Mouse (Mus musculus): ENCODE data around the gene Rab30. TPM values are rescaled to one million over a fixed set of nuclear protein-coding genes. Genes with fewer than 3 reads are reported as not detected.

Gene Rab30
- polyA plus RNA-seq, 2 experiments: 1.9 to 6.8 TPM

DNA sequence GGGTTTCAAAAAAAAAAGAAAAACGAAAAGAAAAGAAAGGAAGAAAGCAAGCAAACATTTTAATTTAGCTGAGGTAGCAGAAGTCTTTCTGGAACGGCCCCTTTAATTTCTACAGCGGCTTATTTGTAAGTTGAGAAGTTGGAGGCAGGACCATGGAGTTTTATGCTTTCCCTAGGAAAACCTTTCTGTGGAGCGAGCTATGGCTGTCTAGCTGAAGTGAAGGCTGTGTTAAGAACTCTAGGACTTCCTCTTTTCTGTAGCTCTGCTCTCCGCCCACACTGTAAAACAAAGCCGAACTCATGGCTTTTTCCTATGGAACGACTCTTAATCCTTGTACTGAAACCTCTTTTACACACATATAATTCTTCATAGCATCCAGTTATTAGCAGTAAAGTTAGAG lies 135.1 kb downstream of the Rab30 start:
- H3K9ac ChIP-seq (replicated peaks): peak overlapping the region; percentile 94
- DNase-seq (ENCODE audit: low read depth in 3 of 3, low spot score in 3 of 3): no peak
- peak overlapping the region; percentile 44 to 85 for H3K4me3 ChIP-seq (ENCODE audit: insufficient read depth in 1 of 2, low read depth in 2 of 2, low read length in 2 of 2)
- H3K9me3 ChIP-seq (ENCODE audit: control insufficient read depth, low read length): no peaks in the 10 kb centered on the region
- no peaks in the 10 kb centered on the region; the same call in 1 of the 2 replicates for H3K36me3 ChIP-seq (replicated peaks; ENCODE audit: control insufficient read depth, insufficient read depth, low read depth)
- WGBS (ENCODE audit: insufficient replicate concordance): 8% methylated on average over 7 of the region's 7 CpGs
- H3K27ac ChIP-seq: peak overlapping the region; percentile 19
- no peaks in the 10 kb centered on the region for H3K27me3 ChIP-seq (ENCODE audit: control insufficient read depth, insufficient read depth, low read length)
- H3K4me1 ChIP-seq (replicated peaks; ENCODE audit: control insufficient read depth in 2 of 2, insufficient read depth in 2 of 2, low read length in 1 of 2): peaks cover 35 to 37% of the 10 kb centered on the region in 2 experiments
- ATAC-seq (ENCODE audit: insufficient read depth): no peak
- peak overlapping the region; percentile 96 for H3K4me2 ChIP-seq (ENCODE audit: low read depth)
- TF ChIP-seq CTCF (IDR thresholded peaks at IDR 0.05; ENCODE audit: low read depth) (no peak), EP300 (IDR thresholded peaks at IDR 0.05; ENCODE audit: low read depth) (no peak)

DNA sequence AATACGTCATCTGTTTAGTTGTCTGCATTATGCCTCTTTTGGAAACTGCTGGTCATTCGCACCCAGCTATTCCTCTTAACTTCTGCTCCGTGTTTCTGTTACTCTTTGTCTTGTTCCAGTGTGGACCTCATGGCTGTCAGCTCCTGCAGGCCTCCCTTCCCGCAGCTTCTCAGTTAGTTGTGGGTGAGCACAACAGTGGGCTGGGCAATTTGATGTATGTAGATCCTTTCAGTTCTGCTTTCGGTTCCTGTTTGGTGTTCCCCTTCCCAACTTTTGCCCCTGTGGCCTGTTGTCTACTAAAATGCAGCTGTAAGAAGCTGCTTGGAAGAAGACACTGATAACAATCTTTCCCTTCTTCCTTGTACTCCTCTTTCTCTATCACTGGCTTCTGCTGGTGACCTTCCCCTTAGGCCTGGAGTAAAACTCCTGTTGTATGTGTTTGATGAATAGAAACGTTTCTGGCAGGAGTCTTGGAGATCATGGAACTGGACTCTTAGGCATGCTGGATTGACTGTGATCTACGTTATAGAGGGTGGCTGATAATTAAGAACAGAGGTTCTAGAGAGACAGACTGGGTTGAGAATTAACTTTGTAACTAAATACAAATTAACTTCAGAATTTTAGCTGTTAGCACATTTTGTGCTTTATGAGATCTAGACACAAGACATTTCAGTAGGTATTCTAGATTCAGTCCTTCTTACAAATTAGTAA lies 137.3 kb downstream of the Rab30 start:
- Histone ChIP-seq H3K4me1 (replicated peaks; ENCODE audit: control insufficient read depth in 2 of 2, insufficient read depth in 2 of 2, low read length in 1 of 2) (peaks cover 35 to 45% of the 10 kb centered on the region in 2 experiments), H3K36me3 (replicated peaks; ENCODE audit: control insufficient read depth, insufficient read depth, low read depth) (no peaks in the 10 kb centered on the region; the same call in 1 of the 2 replicates), H3K9ac (replicated peaks) (0 out of 2 replicates have a peak overlapping the region, but pooled peaks have one; percentile 25), H3K4me3 (ENCODE audit: insufficient read depth in 1 of 2, low read depth in 2 of 2, low read length in 2 of 2) (no peak overlapping the region), H3K27ac (no peak overlapping the region), H3K4me2 (ENCODE audit: low read depth) (peak overlapping the region; percentile 96), H3K9me3 (ENCODE audit: control insufficient read depth, low read length) (no peaks in the 10 kb centered on the region), H3K27me3 (ENCODE audit: control insufficient read depth, insufficient read depth, low read length) (no peaks in the 10 kb centered on the region)
- TF ChIP-seq CTCF (IDR thresholded peaks at IDR 0.05; ENCODE audit: low read depth): no peak
- TF ChIP-seq EP300 (IDR thresholded peaks at IDR 0.05; ENCODE audit: low read depth): no peak
- ATAC-seq (ENCODE audit: insufficient read depth) (no peak), DNase-seq (ENCODE audit: low read depth in 3 of 3, low spot score in 3 of 3) (no peak)
- 36% methylated on average over 7 of the region's 7 CpGs for WGBS (ENCODE audit: insufficient replicate concordance)

DNA sequence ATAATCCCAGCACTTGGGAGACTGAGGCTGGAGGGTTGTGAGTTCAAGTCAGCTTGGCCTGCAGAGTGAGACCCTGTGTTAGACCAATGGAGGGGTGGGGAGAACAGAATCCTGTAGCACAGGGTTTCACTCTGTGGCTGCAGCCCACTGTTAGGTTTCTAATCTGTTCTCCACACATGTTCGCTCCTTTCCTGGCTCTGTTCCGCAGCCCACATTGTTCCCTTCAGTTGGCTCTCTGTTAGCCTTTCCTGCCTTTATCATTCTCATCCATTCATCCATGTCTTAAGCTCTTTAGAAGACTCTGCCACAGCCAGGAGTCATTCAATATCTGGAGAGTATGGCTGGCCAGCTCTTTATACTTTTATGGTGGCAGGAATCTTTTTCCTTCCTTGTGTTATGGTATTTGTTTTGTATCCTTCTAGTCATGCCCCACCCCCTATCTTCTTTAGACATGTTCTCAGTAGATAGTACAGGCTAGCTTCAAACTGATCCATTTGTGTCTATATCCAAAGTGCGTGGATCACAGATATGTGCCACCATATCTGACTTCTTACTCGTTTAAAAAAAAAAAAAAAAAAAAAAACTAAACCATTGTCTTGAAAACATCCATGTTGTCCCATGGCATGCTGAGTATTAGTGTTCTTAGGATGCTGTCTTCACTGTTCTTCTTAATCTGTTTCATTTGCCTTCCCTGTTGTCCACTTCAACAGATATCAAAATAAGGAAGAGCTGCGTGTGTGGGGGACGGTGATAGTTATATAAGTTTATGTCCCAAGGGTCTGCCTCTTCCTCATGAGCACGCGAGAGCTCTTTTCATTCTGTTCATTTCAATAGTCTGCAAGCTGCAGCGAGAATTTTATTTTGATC lies 142.7 kb downstream of the Rab30 start:
- H3K4me2 ChIP-seq (ENCODE audit: low read depth): peak overlapping the region; percentile 59
- no peaks in the 10 kb centered on the region for H3K9me3 ChIP-seq (ENCODE audit: control insufficient read depth, low read length)
- H3K4me1 ChIP-seq (replicated peaks; ENCODE audit: control insufficient read depth in 2 of 2, insufficient read depth in 2 of 2, low read length in 1 of 2): peaks cover 49 to 58% of the 10 kb centered on the region in 2 experiments
- no peaks in the 10 kb centered on the region; the same call in 1 of the 2 replicates for H3K36me3 ChIP-seq (replicated peaks; ENCODE audit: control insufficient read depth, insufficient read depth, low read depth)
- TF ChIP-seq CTCF (IDR thresholded peaks at IDR 0.05; ENCODE audit: low read depth) (no peak), EP300 (IDR thresholded peaks at IDR 0.05; ENCODE audit: low read depth) (peak; percentile 78)
- no peaks in the 10 kb centered on the region for H3K27me3 ChIP-seq (ENCODE audit: control insufficient read depth, insufficient read depth, low read length)
- DNase-seq (ENCODE audit: low read depth in 3 of 3, low spot score in 3 of 3) (peak in 2 of 3 experiments; percentile 54 to 66), ATAC-seq (ENCODE audit: insufficient read depth) (peak; percentile 83)
- WGBS (ENCODE audit: insufficient replicate concordance): 15% methylated on average over 9 of the region's 9 CpGs
- no peak overlapping the region for H3K4me3 ChIP-seq (ENCODE audit: insufficient read depth in 1 of 2, low read depth in 2 of 2, low read length in 2 of 2)
- H3K9ac ChIP-seq (replicated peaks): peak overlapping the region; percentile 40
- peak overlapping the region; percentile 82 for H3K27ac ChIP-seq

DNA sequence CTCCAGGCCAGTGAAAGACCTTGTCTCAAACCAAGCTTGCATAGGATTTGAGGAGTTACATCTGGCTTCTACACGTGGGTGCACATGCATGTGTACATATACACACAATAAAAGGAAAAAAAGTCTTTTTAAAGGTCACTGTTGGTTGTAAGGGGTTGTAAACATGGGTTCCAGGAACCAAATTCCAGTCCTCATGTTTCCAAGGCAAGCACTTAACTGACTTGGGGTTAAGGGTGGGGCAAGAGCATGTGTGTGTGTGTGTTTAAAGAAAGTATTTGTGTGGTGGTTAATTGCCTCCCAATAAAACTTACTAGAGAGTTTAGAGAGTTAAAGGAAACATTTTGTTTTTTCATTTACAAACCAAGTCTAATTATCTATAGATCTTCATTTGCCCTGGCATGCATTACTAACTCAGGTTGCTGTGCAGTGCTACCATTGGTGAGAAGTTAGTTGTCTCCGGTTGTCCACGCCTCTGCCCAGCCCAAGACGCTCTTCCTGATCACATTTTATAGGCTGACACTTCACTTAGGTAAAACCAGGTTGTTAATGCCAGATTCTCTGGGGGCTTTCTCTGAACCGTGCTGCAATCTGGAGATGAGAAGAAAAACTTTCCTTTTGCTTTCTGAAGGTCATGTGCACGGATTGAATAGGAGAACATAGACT lies 143.7 kb downstream of the Rab30 start:
- H3K4me1 ChIP-seq (replicated peaks; ENCODE audit: control insufficient read depth in 2 of 2, insufficient read depth in 2 of 2, low read length in 1 of 2): peaks cover 45 to 58% of the 10 kb centered on the region in 2 experiments
- 57% methylated on average over 6 of the region's 6 CpGs for WGBS (ENCODE audit: insufficient replicate concordance)
- H3K4me2 ChIP-seq (ENCODE audit: low read depth): peak overlapping the region; percentile 59
- no peaks in the 10 kb centered on the region; the same call in 1 of the 2 replicates for H3K36me3 ChIP-seq (replicated peaks; ENCODE audit: control insufficient read depth, insufficient read depth, low read depth)
- no peak overlapping the region for H3K4me3 ChIP-seq (ENCODE audit: insufficient read depth in 1 of 2, low read depth in 2 of 2, low read length in 2 of 2)
- ATAC-seq (ENCODE audit: insufficient read depth): no peak
- H3K9ac ChIP-seq (replicated peaks): 0 out of 2 replicates have a peak overlapping the region, but pooled peaks have one; percentile 40
- H3K27me3 ChIP-seq (ENCODE audit: control insufficient read depth, insufficient read depth, low read length): no peaks in the 10 kb centered on the region
- TF ChIP-seq EP300 (IDR thresholded peaks at IDR 0.05; ENCODE audit: low read depth) (no peak), CTCF (IDR thresholded peaks at IDR 0.05; ENCODE audit: low read depth) (no peak)
- H3K9me3 ChIP-seq (ENCODE audit: control insufficient read depth, low read length): no peaks in the 10 kb centered on the region
- H3K27ac ChIP-seq: peak overlapping the region; percentile 82
- DNase-seq (ENCODE audit: low read depth in 3 of 3, low spot score in 3 of 3): no peak

All from liver, embryonic 14.5 days (tissue).